Mouse (Mus musculus): Measurements from ENCODE around the gene Olfr875.

DNA sequence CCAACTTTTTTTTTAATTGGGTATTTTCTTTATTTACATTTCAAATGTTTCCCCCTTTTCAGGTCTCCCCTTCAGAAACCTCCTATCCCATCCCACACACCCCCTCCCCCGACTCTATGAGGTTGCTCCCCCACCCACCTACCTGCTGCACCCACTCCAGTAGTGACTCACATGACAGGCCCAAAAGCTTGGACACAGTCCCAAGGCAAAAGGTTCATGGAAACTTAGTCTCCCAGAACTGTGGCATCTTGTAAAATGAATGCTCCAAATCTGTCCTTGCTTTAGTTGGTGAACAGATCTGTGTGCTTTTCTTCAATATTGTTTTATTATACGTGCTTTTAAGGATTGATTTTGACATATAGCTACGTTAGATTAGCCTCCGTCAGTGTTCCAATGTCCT, 19.7 kb upstream of the Olfr875 start:
- no peak for TF ChIP-seq CTCF (IDR thresholded peaks at IDR 0.05; ENCODE audit: insufficient read depth, low read length)
- TF ChIP-seq POLR2A (IDR thresholded peaks at IDR 0.05; ENCODE audit: borderline replicate concordance, extremely low read depth, low read depth, low read length), result no peak
